Mouse (Mus musculus) liver, embryonic 11.5 days (tissue): ENCODE data around the gene Ctxn1. TPM values are rescaled to one million over a fixed set of nuclear protein-coding genes. Genes with fewer than 3 reads are reported as not detected.

Source experiments
- ATAC-seq: fragments of 200-750 bp; cut with Nextera tagmentation; replicated peaks from 2 replicates; pipeline ENCODE4 v1.8.0; 2017; ENCODE audit warnings: moderate number of reproducible peaks, mild to moderate bottlenecking, moderate TSS enrichment, moderate library complexity; ENCODE audit not compliant: low FRiP score
- DNase-seq: peaks from one replicate; pipeline ENCODE4 v3.0.0-alpha.2; 2017; ENCODE audit warnings: low spot score
- H3K27ac ChIP-seq: fragments of 300-500 bp; sonication (generic); 2 replicates; pipeline ENCODE4 v1.5.1; 2014; ENCODE audit warnings: mild to moderate bottlenecking, low read depth, low read length, control low read depth
- H3K27me3 ChIP-seq: fragments of 300-500 bp; sonication (generic); replicated peaks from 2 replicates; pipeline ENCODE4 v1.6.1; 2014; ENCODE audit warnings: low read length, mixed read lengths; ENCODE audit not compliant: control insufficient read depth, insufficient read depth
- H3K36me3 ChIP-seq: fragments of 300-500 bp; sonication (generic); 2 replicates; pipeline ENCODE4 v1.6.1; 2014; ENCODE audit warnings: mild to moderate bottlenecking, low read length, moderate library complexity, mixed read lengths; ENCODE audit not compliant: control insufficient read depth, insufficient read depth
- H3K4me1 ChIP-seq: fragments of 300-500 bp; sonication (generic); replicated peaks from 2 replicates; pipeline ENCODE4 v1.6.1; 2014; ENCODE audit warnings: low read length, mixed read lengths; ENCODE audit not compliant: control insufficient read depth, insufficient read depth
- H3K4me2 ChIP-seq: fragments of 300-500 bp; sonication (generic); 2 replicates; pipeline ENCODE4 v1.6.1; 2014; ENCODE audit warnings: mild to moderate bottlenecking, control low read depth, moderate library complexity
- H3K4me3 ChIP-seq: fragments of 300-500 bp; sonication (generic); 2 replicates; pipeline ENCODE4 v1.5.1; 2014; ENCODE audit warnings: low read depth, low read length, control low read depth
- H3K9ac ChIP-seq: fragments of 300-500 bp; sonication (generic); 2 replicates; pipeline ENCODE4 v1.6.1; 2014; ENCODE audit warnings: low read depth, low read length, control low read depth
- H3K9me3 ChIP-seq: fragments of 300-500 bp; sonication (generic); 2 replicates; pipeline ENCODE4 v1.6.1; 2016; ENCODE audit warnings: low read length, inconsistent platforms, mixed read lengths; ENCODE audit not compliant: control insufficient read depth
- WGBS: fragments of 180-500 bp; shearing (Covaris S2); extraction: QIAGEN DNeasy Blood & Tissue Kit; methylation state at CpG from one replicate; pipeline ENCODE4 v1.1.7; 2014; 5-methylcytosine and 5-hydroxymethylcytosine counted together
- polyA plus RNA-seq: library from polyadenylated mRNA; unstranded; fragments of >200 nt; fragmentation: Nextera tagmentation; extraction: Ambion mirVana; gene quantifications from 2 replicates; pipeline ENCODE4 v1.2.1, GENCODE M21; 2014

Gene Ctxn1
- polyA plus RNA-seq, 1 experiment from 2014 or later = 23.2 TPM

DNA sequence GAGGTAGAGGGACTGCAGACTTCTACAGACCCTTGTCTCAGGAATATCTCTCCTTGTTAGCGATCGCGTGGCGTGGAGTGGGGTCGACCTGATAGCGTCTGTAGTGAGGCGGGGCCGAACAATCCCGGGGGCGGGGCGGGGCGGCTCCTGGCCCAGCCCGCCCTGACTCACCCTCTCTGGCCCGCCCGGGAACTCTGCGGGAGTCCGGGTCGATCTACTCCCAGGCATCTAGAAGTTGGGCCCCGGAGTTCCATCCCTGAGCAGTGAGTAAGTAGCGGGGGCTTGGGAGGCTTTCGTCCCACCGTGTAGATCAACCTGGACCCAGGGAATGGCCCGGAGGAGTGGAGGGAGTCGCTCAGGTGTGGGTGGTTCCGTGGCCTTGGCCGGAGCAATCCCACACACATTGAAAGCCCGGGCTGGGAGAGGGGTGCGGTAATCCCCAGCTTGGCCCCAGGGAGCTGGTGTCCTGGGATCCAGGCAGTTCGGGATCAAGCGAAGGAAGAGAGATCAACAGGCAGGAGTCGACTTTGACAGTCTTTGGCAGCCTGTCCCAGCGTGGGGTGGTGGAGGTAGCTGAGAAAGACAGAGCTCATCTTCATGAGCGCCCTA lies 32.2 kb downstream of the Ctxn1 start, which contains the start of gene Lrrc8e:
Lrrc8e (plus strand) TSS at position 89 of the 609 bp plus-strand sequence.
- 6% methylated on average over 32 of the region's 33 CpGs for WGBS
- no peak within 1 kb of the TSS for H3K27ac ChIP-seq
- peaks cover 40% of the 10 kb centered on the region for H3K27me3 ChIP-seq
- 0 out of 2 replicates have a peak within 1 kb of the TSS, but pooled peaks have one; percentile 12 for H3K9ac ChIP-seq
- DNase-seq (no peak), ATAC-seq (peak; percentile 74)
- H3K9me3 ChIP-seq = no peaks in the 10 kb centered on the region
- no peaks in the 10 kb centered on the region for H3K36me3 ChIP-seq
- peak within 1 kb of the TSS; percentile 28 for H3K4me3 ChIP-seq
- H3K4me1 ChIP-seq = peaks cover 5% of the 10 kb centered on the region; the same call in 1 of the 2 replicates
- H3K4me2 ChIP-seq = peak within 1 kb of the TSS; percentile 54

DNA sequence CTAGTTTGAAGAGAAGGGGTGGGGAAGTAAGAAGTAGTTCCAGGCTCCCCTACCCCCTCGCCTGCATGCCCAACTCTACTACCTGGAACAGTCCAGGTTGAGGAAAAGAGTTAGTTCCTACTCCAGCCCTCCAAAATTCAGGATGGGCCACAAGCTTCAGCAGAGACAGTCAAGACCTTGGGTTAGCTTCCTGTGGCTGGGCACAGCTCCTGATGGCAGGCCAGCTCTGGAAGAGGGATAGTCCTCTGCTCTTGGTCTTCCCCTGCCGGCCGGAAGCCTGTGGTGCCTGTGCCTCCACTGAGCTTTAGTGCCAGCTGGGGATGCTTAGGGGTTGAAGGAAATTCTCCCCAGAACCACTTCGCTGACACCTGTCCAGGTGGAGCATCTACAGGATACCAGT lies 32.8 kb downstream of the Ctxn1 start:
- H3K4me2 ChIP-seq = peak overlapping the region; percentile 54
- H3K36me3 ChIP-seq = no peaks in the 10 kb centered on the region
- peaks cover 5% of the 10 kb centered on the region; the same call in 1 of the 2 replicates for H3K4me1 ChIP-seq
- H3K4me3 ChIP-seq = peak overlapping the region; percentile 28
- H3K9ac ChIP-seq = no peak overlapping the region
- ATAC-seq = peak; percentile 19; the same call in 1 of the 2 replicates
- no peaks in the 10 kb centered on the region for H3K9me3 ChIP-seq
- H3K27ac ChIP-seq = no peak overlapping the region
- H3K27me3 ChIP-seq = peaks cover 40% of the 10 kb centered on the region
- 23% methylated on average over 4 of the region's 4 CpGs for WGBS
- no peak for DNase-seq

DNA sequence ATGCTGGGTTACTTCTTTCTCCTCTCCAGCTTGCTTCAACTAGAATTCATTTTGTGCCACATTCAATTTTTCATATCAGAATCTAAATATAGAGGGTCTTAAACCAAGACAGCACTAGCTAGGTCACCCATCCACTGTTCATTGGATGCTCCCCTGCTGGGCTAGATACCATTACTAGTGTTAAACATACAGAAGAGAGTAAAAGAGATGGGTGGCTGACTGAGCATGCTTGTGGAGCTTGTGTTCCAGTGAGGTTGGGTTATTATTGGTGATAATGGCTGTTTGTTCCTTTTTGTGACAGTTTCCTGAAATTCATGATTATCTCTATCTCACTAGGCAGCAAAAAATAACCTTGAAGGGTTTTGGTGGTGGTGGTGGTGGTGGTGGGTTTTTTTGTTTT lies 37.0 kb downstream of the Ctxn1 start:
- H3K4me2 ChIP-seq = no peak overlapping the region
- no peak overlapping the region for H3K9ac ChIP-seq
- no peak overlapping the region for H3K27ac ChIP-seq
- peaks cover 5% of the 10 kb centered on the region; the same call in 1 of the 2 replicates for H3K4me1 ChIP-seq
- DNase-seq (no peak), ATAC-seq (no peak)
- no peaks in the 10 kb centered on the region for H3K9me3 ChIP-seq
- H3K4me3 ChIP-seq = no peak overlapping the region
- H3K27me3 ChIP-seq = peaks cover 47% of the 10 kb centered on the region
- no peaks in the 10 kb centered on the region for H3K36me3 ChIP-seq

DNA sequence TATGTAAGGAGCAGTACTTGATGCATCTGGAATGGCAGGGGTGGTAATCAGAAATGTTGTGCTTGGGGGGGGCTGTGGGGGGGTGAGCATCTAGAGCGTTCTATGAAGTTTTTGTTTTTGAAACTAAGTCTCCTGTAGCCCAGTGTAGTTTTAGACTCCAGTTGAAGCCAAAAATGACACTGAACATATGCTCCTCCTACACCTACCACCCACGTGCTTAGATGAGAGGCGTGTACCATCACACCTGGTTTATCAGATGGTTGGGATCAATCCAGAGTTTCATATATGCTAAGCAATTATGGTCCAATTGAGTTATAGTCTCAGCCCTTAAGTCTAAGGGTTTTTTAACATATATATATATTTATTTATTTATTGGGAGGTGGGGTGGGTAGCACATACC lies 39.5 kb downstream of the Ctxn1 start:
- H3K4me2 ChIP-seq = no peak overlapping the region
- no peaks in the 10 kb centered on the region for H3K9me3 ChIP-seq
- H3K4me3 ChIP-seq = no peak overlapping the region
- peaks cover 6% of the 10 kb centered on the region; the same call in 1 of the 2 replicates for H3K4me1 ChIP-seq
- WGBS = 81% methylated on average over 3 of the region's 3 CpGs
- DNase-seq (no peak), ATAC-seq (no peak)
- no peak overlapping the region for H3K27ac ChIP-seq
- peaks cover 54% of the 10 kb centered on the region for H3K27me3 ChIP-seq
- no peaks in the 10 kb centered on the region for H3K36me3 ChIP-seq
- no peak overlapping the region for H3K9ac ChIP-seq

DNA sequence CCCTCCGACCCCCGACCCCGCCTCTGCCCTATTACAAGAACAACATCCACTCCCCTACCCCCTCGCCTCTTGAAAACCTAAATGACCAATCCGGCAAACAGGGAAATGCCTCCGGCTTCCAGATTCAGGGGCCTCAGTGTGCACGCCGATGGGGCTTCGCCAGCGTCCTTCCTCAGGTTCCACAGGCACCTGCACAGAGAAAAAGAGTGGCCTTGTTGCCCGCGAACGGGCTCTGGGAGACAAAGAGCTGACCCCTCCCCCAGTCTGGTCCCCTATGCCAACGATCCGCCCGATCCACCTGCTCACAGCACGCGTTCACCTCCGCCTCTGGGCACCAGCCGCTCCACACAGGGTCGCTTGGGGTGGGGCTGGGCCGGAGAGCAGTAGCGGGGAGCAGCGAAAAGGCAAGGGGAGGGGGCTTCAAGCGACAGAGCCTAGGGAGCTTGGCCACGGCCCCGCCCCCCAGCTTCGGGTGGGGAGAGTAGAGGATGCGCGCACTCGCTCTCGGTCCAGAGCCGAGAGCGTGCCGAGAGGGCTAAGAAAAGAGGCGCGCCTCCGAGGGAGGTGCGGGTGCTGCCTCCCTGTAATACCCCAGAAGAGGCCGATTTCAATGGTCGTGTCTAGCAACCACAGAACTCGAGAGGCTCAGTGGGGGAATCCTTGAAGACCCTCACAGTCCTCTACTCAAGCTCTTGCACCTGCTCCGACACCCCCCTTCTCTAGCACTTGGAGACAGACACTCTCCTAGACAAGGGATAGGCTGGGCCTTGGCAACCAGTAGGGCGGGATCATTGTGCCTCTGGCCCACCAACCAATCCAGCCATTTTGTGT lies 42.1 kb downstream of the Ctxn1 start, which contains the start of gene Prr36:
Prr36 (minus strand) TSS at position 669 of the 831 bp plus-strand sequence.
- Histone ChIP-seq H3K4me2 (peak within 1 kb of the TSS; percentile 74), H3K9ac (no peak within 1 kb of the TSS; the same call in 1 of the 2 replicates), H3K27ac (no peak within 1 kb of the TSS), H3K4me3 (peak within 1 kb of the TSS; percentile 40), H3K9me3 (no peaks in the 10 kb centered on the region), H3K36me3 (no peaks in the 10 kb centered on the region), H3K27me3 (peaks cover 58% of the 10 kb centered on the region), H3K4me1 (peaks cover 21% of the 10 kb centered on the region)
- DNase-seq = peak; percentile 60
- WGBS = 3% methylated on average over 44 of the region's 44 CpGs
- ATAC-seq = no peak

DNA sequence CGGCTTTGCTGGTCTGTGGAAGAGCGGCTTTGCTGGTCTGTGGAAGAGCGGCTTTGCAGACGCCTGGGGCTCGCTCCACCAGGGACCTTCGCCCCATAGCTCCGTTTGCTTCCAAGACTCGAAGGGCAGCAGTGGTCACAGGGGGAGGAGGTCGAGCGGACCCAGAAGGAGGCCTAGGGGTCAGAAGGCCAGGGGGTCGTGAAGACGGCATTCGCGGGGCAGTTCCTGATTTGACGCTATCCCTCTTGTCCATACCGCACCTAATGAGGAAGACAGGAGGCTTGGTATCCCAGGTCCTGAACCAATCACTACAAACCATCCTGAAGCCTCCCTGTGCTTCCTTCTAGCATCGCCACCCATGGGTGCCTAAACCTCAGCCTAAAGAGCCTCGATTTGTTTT lies 42.8 kb downstream of the Ctxn1 start:
- H3K4me1 ChIP-seq = peaks cover 21% of the 10 kb centered on the region
- no peak overlapping the region for H3K27ac ChIP-seq
- H3K4me3 ChIP-seq = peak overlapping the region; percentile 40
- no peaks in the 10 kb centered on the region for H3K9me3 ChIP-seq
- no peaks in the 10 kb centered on the region for H3K36me3 ChIP-seq
- ATAC-seq = no peak
- H3K9ac ChIP-seq = no peak overlapping the region
- peak overlapping the region; percentile 74 for H3K4me2 ChIP-seq
- DNase-seq = no peak
- 13% methylated on average over 18 of the region's 18 CpGs for WGBS
- H3K27me3 ChIP-seq = peaks cover 58% of the 10 kb centered on the region

DNA sequence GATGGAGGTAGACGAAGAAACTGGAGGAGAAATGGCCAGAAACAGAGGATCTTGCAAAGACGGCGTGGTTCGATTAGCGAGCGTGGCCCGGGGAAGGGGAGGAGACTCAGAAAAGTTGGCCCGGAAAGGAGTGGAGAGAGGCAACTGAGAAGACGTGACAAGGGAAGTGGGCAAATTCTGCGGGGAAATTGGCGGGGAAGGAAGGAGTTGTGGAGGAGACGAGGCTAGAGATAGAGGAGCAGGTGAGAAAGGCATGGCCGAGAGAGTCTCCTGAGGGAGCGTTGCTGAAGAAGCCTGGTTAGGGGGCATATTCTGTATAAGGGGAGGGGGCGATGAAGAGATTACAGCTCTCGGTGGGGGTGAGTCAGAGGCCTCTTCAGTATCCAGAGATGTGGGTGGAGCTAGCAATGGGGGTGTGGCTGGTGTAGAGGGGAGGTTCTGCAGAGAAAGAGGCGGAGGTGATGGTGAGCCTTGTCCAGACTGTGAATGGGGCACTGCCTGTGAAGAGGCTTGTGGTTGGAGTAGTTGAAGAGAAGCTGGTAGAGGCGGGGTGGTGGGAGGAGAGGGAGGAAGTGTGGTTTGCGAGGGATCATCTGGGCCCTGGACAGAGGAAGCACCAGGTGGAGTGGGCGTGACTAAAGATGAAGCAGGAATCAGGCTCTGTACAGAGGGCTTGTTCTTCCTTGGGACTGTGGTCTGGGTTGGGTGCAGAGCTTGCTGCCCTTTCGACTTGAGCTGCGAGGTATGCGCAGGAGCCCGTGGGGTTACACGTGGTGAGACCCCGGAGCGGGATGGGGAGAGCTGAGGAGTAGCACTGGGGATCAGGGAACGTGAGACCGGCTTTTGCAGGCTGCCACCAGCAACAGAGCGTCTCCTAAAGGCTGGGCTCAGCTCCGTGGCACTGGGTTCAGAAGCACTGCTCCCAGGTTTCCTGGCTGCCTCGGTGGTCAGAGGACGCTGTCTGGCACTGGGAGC lies 44.8 kb downstream of the Ctxn1 start:
- peak overlapping the region; percentile 28; the same call in 1 of the 2 replicates for H3K27ac ChIP-seq
- peak overlapping the region; percentile 39 for H3K9ac ChIP-seq
- DNase-seq (peak; percentile 54), ATAC-seq (peak; percentile 78)
- peaks cover 54% of the 10 kb centered on the region for H3K27me3 ChIP-seq
- H3K9me3 ChIP-seq = no peaks in the 10 kb centered on the region
- peak overlapping the region; percentile 83 for H3K4me2 ChIP-seq
- peak overlapping the region; percentile 46 for H3K4me3 ChIP-seq
- peaks cover 21% of the 10 kb centered on the region for H3K4me1 ChIP-seq
- 4% methylated on average over 33 of the region's 33 CpGs for WGBS
- no peaks in the 10 kb centered on the region for H3K36me3 ChIP-seq
